Mouse (Mus musculus): ENCODE data around the gene Hic1.

Gene Hic1

GRCm38 (mm10) chr11:75148332-75149035 is 20.8 kb downstream of the Hic1 start:
- DNase-seq (ENCODE audit: low read depth, low spot score), result no peak

- DNase-seq (ENCODE audit: low read depth, low spot score), result no peak
Measured at GRCm38 (mm10) chr11:75147846-75148168, 21.5 kb downstream of the Hic1 start.

GRCm38 (mm10) chr11:75147106-75147845 is 22.0 kb downstream of the Hic1 start:
- no peak for DNase-seq (ENCODE audit: low read depth, low spot score)

- no peak for DNase-seq (ENCODE audit: low read depth, low spot score)
Measured at GRCm38 (mm10) chr11:75145841-75146240, 23.5 kb downstream of the Hic1 start.

- no peak for DNase-seq (ENCODE audit: low read depth, low spot score)
Measured at GRCm38 (mm10) chr11:75142749-75143148, 26.6 kb downstream of the Hic1 start.

GRCm38 (mm10) chr11:75141913-75142312 is 27.4 kb downstream of the Hic1 start:
- no peak for DNase-seq (ENCODE audit: low read depth, low spot score)

- no peak for DNase-seq (ENCODE audit: low read depth, low spot score)
Measured at GRCm38 (mm10) chr11:75141038-75141437, 28.3 kb downstream of the Hic1 start.

GRCm38 (mm10) chr11:75140431-75140830 is 28.9 kb downstream of the Hic1 start:
- no peak for DNase-seq (ENCODE audit: low read depth, low spot score)

GRCm38 (mm10) chr11:75139122-75139963 is 30.0 kb downstream of the Hic1 start:
- no peak for DNase-seq (ENCODE audit: low read depth, low spot score)

- DNase-seq (ENCODE audit: low read depth, low spot score), result no peak
Measured at GRCm38 (mm10) chr11:75136666-75137398, 32.5 kb downstream of the Hic1 start.

- DNase-seq (ENCODE audit: low read depth, low spot score), result no peak
Measured at GRCm38 (mm10) chr11:75135358-75135757, 34.0 kb downstream of the Hic1 start.

- DNase-seq (ENCODE audit: low read depth, low spot score), result no peak
Measured at GRCm38 (mm10) chr11:75134485-75135068, 34.7 kb downstream of the Hic1 start.

GRCm38 (mm10) chr11:75133951-75134350 is 35.4 kb downstream of the Hic1 start:
- no peak for DNase-seq (ENCODE audit: low read depth, low spot score)

- no peak for DNase-seq (ENCODE audit: low read depth, low spot score)
Measured at GRCm38 (mm10) chr11:75133391-75133790, 35.9 kb downstream of the Hic1 start.

- DNase-seq (ENCODE audit: low read depth, low spot score), result no peak
Measured at GRCm38 (mm10) chr11:75132278-75132677, 37.0 kb downstream of the Hic1 start.

- no peak for DNase-seq (ENCODE audit: low read depth, low spot score)
Measured at GRCm38 (mm10) chr11:75131300-75131699, 38.0 kb downstream of the Hic1 start.

GRCm38 (mm10) chr11:75129481-75129880 is 39.8 kb downstream of the Hic1 start:
- no peak for DNase-seq (ENCODE audit: low read depth, low spot score)

GRCm38 (mm10) chr11:75126384-75126783 is 42.9 kb downstream of the Hic1 start:
- DNase-seq (ENCODE audit: low read depth, low spot score), result no peak

- DNase-seq (ENCODE audit: low read depth, low spot score), result no peak
Measured at GRCm38 (mm10) chr11:75124406-75124805, 44.9 kb downstream of the Hic1 start.

- DNase-seq (ENCODE audit: low read depth, low spot score), result no peak
Measured at GRCm38 (mm10) chr11:75121348-75121747, 48.0 kb downstream of the Hic1 start.

GRCm38 (mm10) chr11:75119841-75120240 is 49.5 kb downstream of the Hic1 start:
- no peak for DNase-seq (ENCODE audit: low read depth, low spot score)
